Mouse (Mus musculus): ENCODE measurements around the gene 6820408C15Rik. TPM values are rescaled to one million over a fixed set of nuclear protein-coding genes. Genes with fewer than 3 reads are reported as not detected.

The 6820408C15Rik gene
- total RNA-seq (2012; rRNA removed) = 0.18 and 0.58 TPM in 2 replicates

- no peak for DNase-seq (ENCODE audit: low read depth, low spot score)
- in situ Hi-C loops (cut with MboI; ENCODE audit: low sequenced_read_pairs in 2 of 2, unreplicated experiment in 2 of 2) = no loop called here
Measured at GRCm38 (mm10) chr2:152415287-152415686, at the start of gene 6820408C15Rik. Gene 6820408C15Rik (plus strand): TSS chr2:152415587.

GRCm38 (mm10) chr2:152367917-152368316 is 47.5 kb upstream of the 6820408C15Rik start:
- Histone ChIP-seq H3K9me3 (ENCODE audit: control insufficient read depth, insufficient read depth, low read depth, low read length) (no peaks in the 10 kb centered on the region), H3K36me3 (ENCODE audit: control insufficient read depth, insufficient read depth, low read length, poor library complexity, severe bottlenecking) (no peaks in the 10 kb centered on the region), H3K4me1 (ENCODE audit: control insufficient read depth in 2 of 2, insufficient read depth in 2 of 2, low read length in 2 of 2, poor library complexity in 1 of 2) (peaks cover 2 to 7% of the 10 kb centered on the region in 2 experiments; a peak in 2 of 4 replicates), H3K4me3 (ENCODE audit: insufficient read depth in 1 of 2, low read depth in 1 of 2, low read length in 2 of 2, poor library complexity in 1 of 2, severe bottlenecking in 1 of 2) (no peak overlapping the region), H3K9ac (ENCODE audit: insufficient read depth, low read depth, low read length, poor library complexity, severe bottlenecking) (no peak overlapping the region), H3K27ac (ENCODE audit: insufficient read depth, low read depth, low read length, poor library complexity, severe bottlenecking) (no peak overlapping the region)
- TF ChIP-seq ZNF384 (IDR thresholded peaks at IDR 0.05; ENCODE audit: low read depth, low read length) = no peak
- DNase-seq (ENCODE audit: low read depth, low spot score) = no peak
- in situ Hi-C loops (cut with MboI; ENCODE audit: low sequenced_read_pairs in 2 of 2, unreplicated experiment in 2 of 2) = loop anchor here in 1 of 2 experiments (10.0 kb wide), 1 partner anchor 343 kb away; no protein-coding TSS in a partner anchor

More at GRCm38 (mm10) chr2:152415287-152415686, at the start of gene 6820408C15Rik:
- Histone ChIP-seq H3K27ac (ENCODE audit: insufficient read depth, low read depth, low read length, poor library complexity, severe bottlenecking) (peak within 1 kb of the TSS; percentile 75), H3K4me1 (ENCODE audit: control insufficient read depth in 2 of 2, insufficient read depth in 2 of 2, low read length in 2 of 2, poor library complexity in 1 of 2) (peaks cover 4 to 6% of the 10 kb centered on the region in 2 experiments; a peak in 1 of 4 replicates), H3K9me3 (ENCODE audit: control insufficient read depth, insufficient read depth, low read depth, low read length) (no peaks in the 10 kb centered on the region), H3K36me3 (ENCODE audit: control insufficient read depth, insufficient read depth, low read length, poor library complexity, severe bottlenecking) (peaks cover 3% of the 10 kb centered on the region; the same call in 1 of the 2 replicates), H3K4me3 (ENCODE audit: insufficient read depth in 1 of 2, low read depth in 1 of 2, low read length in 2 of 2, poor library complexity in 1 of 2, severe bottlenecking in 1 of 2) (peak within 1 kb of the TSS; percentile 69 to 81), H3K9ac (ENCODE audit: insufficient read depth, low read depth, low read length, poor library complexity, severe bottlenecking) (peak within 1 kb of the TSS; percentile 96)
- TF ChIP-seq MAFK (IDR thresholded peaks at IDR 0.05; ENCODE audit: insufficient read depth, low read depth, low read length) = no peak
- TF ChIP-seq HCFC1 (IDR thresholded peaks at IDR 0.05; ENCODE audit: borderline replicate concordance, insufficient read depth, low read length) = no peak
- TF ChIP-seq ZC3H11A (IDR thresholded peaks at IDR 0.05; ENCODE audit: borderline replicate concordance, low read depth, low read length) = no peak
- no peak for TF ChIP-seq ZNF384 (IDR thresholded peaks at IDR 0.05; ENCODE audit: low read depth, low read length)
- TF ChIP-seq CHD2 (IDR thresholded peaks at IDR 0.05; ENCODE audit: low read depth, low read length) = no peak

DNA sequence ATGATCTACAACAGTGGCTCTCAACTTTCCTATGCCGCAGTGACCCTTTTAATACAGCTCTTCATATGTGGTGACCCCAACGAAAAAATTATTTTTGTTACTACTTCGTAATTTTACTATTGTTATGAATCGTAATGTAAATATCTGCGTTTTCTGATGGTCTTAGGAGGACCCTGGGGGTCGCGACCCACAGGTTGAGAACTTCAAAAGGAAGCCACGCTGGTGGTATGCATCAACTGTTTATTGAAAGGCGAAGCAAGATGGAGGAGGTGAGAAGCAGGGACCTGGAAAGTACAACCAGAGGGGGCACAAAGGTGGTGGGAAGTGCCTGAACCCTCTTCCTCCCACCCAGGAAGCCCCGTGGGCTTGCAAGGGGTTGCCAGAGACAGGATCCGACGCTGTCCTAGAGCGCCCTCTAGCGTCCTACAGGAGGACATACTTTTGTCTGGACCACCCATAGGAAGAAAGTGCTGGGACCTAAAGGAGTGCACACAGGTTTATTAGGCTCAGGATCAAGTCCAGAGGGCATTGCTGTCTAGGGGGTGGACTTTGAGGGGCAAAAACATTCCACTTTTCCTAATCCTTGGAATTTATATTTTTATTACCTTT is 46.8 kb upstream of the 6820408C15Rik start:
- H3K36me3 ChIP-seq (ENCODE audit: control insufficient read depth, insufficient read depth, low read length, poor library complexity, severe bottlenecking) = no peaks in the 10 kb centered on the region
- TF ChIP-seq ZNF384 (IDR thresholded peaks at IDR 0.05; ENCODE audit: low read depth, low read length) (no peak), MAFK (IDR thresholded peaks at IDR 0.05; ENCODE audit: insufficient read depth, low read depth, low read length) (no peak), CHD2 (IDR thresholded peaks at IDR 0.05; ENCODE audit: low read depth, low read length) (peak; percentile 96), HCFC1 (IDR thresholded peaks at IDR 0.05; ENCODE audit: borderline replicate concordance, insufficient read depth, low read length) (no peak), ZC3H11A (IDR thresholded peaks at IDR 0.05; ENCODE audit: borderline replicate concordance, low read depth, low read length) (peak; percentile 62; the same call in 1 of the 2 replicates)
- no peaks in the 10 kb centered on the region for H3K9me3 ChIP-seq (ENCODE audit: control insufficient read depth, insufficient read depth, low read depth, low read length)
- H3K4me3 ChIP-seq (ENCODE audit: insufficient read depth in 1 of 2, low read depth in 1 of 2, low read length in 2 of 2, poor library complexity in 1 of 2, severe bottlenecking in 1 of 2) = no peak overlapping the region
- H3K27ac ChIP-seq (ENCODE audit: insufficient read depth, low read depth, low read length, poor library complexity, severe bottlenecking) = no peak overlapping the region
- H3K9ac ChIP-seq (ENCODE audit: insufficient read depth, low read depth, low read length, poor library complexity, severe bottlenecking) = no peak overlapping the region
- in situ Hi-C loops (cut with MboI; ENCODE audit: low sequenced_read_pairs in 2 of 2, unreplicated experiment in 2 of 2) = loop anchor here in 1 of 2 experiments (10.0 kb wide), 1 partner anchor 344 kb away; no protein-coding TSS in a partner anchor
- H3K4me1 ChIP-seq (ENCODE audit: control insufficient read depth in 2 of 2, insufficient read depth in 2 of 2, low read length in 2 of 2, poor library complexity in 1 of 2) = peaks cover 2 to 6% of the 10 kb centered on the region in 2 experiments; a peak in 2 of 4 replicates
- DNase-seq (ENCODE audit: low read depth, low spot score) = peak; percentile 83

DNA sequence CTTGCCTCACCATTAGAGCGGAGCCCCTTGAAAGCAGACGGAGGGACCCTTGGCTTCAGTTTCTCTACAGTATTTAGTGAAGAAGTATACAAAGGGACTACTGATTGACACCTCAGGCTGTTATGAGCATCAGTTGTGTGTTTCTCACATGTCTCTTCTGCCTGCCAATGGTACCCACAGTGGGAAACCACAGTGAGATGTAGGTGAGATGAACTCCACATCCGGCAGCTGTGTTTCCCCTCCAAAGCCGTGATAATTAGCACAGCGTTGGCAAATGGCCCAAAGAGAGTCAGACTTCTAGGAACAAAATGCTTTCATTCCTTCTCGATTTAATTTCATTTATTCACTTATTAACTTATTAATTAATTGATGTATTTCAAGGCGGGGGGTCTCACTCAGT is 43.3 kb upstream of the 6820408C15Rik start:
- Histone ChIP-seq H3K9ac (ENCODE audit: insufficient read depth, low read depth, low read length, poor library complexity, severe bottlenecking) (no peak overlapping the region), H3K4me3 (ENCODE audit: insufficient read depth in 1 of 2, low read depth in 1 of 2, low read length in 2 of 2, poor library complexity in 1 of 2, severe bottlenecking in 1 of 2) (no peak overlapping the region), H3K9me3 (ENCODE audit: control insufficient read depth, insufficient read depth, low read depth, low read length) (no peaks in the 10 kb centered on the region), H3K4me1 (ENCODE audit: control insufficient read depth in 2 of 2, insufficient read depth in 2 of 2, low read length in 2 of 2, poor library complexity in 1 of 2) (peaks cover 2 to 22% of the 10 kb centered on the region in 2 experiments; a peak in 3 of 4 replicates), H3K36me3 (ENCODE audit: control insufficient read depth, insufficient read depth, low read length, poor library complexity, severe bottlenecking) (no peaks in the 10 kb centered on the region), H3K27ac (ENCODE audit: insufficient read depth, low read depth, low read length, poor library complexity, severe bottlenecking) (no peak overlapping the region)
- DNase-seq (ENCODE audit: low read depth, low spot score) = no peak
- TF ChIP-seq ZC3H11A (IDR thresholded peaks at IDR 0.05; ENCODE audit: borderline replicate concordance, low read depth, low read length) (no peak), ZNF384 (IDR thresholded peaks at IDR 0.05; ENCODE audit: low read depth, low read length) (no peak), HCFC1 (IDR thresholded peaks at IDR 0.05; ENCODE audit: borderline replicate concordance, insufficient read depth, low read length) (no peak), MAFK (IDR thresholded peaks at IDR 0.05; ENCODE audit: insufficient read depth, low read depth, low read length) (no peak), CHD2 (IDR thresholded peaks at IDR 0.05; ENCODE audit: low read depth, low read length) (no peak)
- in situ Hi-C loops (cut with MboI; ENCODE audit: low sequenced_read_pairs in 2 of 2, unreplicated experiment in 2 of 2) = no loop called here

Measured in ES-E14 (cell line).